Mouse (Mus musculus): ENCODE data around the gene Znhit3. TPM values are rescaled to one million over a fixed set of nuclear protein-coding genes. Genes with fewer than 3 reads are reported as not detected.
A peak's percentile ranks its signal among the peaks of the same experiment; 100 is the strongest.

The Znhit3 gene
- 70.7 and 78.3 TPM in 2 replicates for polyA plus RNA-seq (2014; fragmentation: Nextera tagmentation; extraction: Ambion mirVana)

DNA sequence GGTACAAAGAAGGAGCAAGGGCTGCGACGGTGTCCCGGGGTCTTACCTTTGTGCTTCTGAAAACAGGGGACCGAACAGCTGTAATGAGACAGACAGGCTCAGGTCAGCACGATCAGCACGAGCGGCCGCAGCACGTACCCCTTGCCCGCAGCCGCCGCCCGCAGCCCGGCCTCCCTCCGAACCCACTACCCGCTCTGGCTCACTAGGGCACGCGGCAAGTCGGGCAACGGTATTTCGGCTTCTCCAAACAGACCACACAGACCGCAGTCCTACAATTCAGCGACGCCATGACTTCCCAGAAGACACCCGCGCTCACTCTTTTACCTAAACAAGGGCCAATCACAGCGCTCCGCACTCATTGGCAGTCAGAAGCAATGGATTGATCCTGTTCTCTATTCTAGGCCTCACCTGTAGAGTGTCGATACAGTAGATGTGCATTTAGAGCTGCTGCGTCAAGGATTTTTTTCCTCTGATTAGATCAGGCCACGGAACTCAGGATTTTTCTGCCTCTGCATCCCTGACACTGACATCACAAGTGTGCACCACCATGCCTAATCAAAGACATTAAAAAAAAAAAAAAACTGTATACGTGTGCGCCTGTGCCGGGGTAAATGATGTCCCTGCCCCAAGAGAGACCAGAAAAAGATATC, at the start of gene Znhit3:
Gene Znhit3 (minus strand): TSS at position 314 of the 650 bp plus-strand sequence.
- peak within 1 kb of the TSS; percentile 78 for H3K9ac ChIP-seq (ENCODE audit: low read length)
- H3K4me3 ChIP-seq (ENCODE audit: low read depth, low read length): peak within 1 kb of the TSS; percentile 92
- DNase-seq (ENCODE audit: low spot score) (peak; percentile 98), ATAC-seq (peak; percentile 92)
- peaks cover 5% of the 10 kb centered on the region; the same call in 1 of the 2 replicates for H3K4me1 ChIP-seq (ENCODE audit: control insufficient read depth, insufficient read depth, low read length)
- H3K4me2 ChIP-seq (ENCODE audit: low read length): peak within 1 kb of the TSS; percentile 78
- H3K27ac ChIP-seq (ENCODE audit: low read depth, low read length): no peak within 1 kb of the TSS
- no peaks in the 10 kb centered on the region for H3K9me3 ChIP-seq (replicated peaks; ENCODE audit: control insufficient read depth, low read length)
- no peaks in the 10 kb centered on the region for H3K27me3 ChIP-seq (replicated peaks; ENCODE audit: control insufficient read depth, insufficient read depth, low read length)
- H3K36me3 ChIP-seq (ENCODE audit: control insufficient read depth, insufficient read depth, low read length): peaks cover 19% of the 10 kb centered on the region
- WGBS: 3% methylated on average over 34 of the region's 34 CpGs

DNA sequence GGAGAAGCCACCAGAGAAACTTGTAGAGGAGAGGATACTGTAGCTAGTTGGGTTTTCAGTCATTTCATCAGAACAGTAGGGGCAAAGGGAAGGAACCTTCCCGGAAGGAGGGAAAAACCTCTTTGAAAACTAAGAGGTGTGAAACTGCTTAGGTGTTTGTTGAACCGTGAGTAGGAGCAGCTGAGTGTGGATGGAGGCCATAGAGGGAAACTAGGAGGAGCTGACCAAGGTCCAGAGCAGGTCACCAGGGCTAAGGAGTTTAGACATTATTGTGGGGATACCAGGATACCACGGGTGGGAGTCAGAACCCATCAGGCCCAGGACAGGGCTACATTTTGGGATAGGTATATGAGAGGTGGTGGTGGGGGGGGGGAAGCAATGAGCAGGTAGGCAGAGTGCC, 47.4 kb upstream of the Znhit3 start:
- Histone ChIP-seq H3K4me3 (ENCODE audit: low read depth, low read length) (no peak overlapping the region), H3K36me3 (ENCODE audit: control insufficient read depth, insufficient read depth, low read length) (no peaks in the 10 kb centered on the region), H3K4me1 (ENCODE audit: control insufficient read depth, insufficient read depth, low read length) (peaks cover 6% of the 10 kb centered on the region), H3K27me3 (replicated peaks; ENCODE audit: control insufficient read depth, insufficient read depth, low read length) (peaks cover 16% of the 10 kb centered on the region), H3K27ac (ENCODE audit: low read depth, low read length) (no peak overlapping the region), H3K9me3 (replicated peaks; ENCODE audit: control insufficient read depth, low read length) (no peaks in the 10 kb centered on the region), H3K9ac (ENCODE audit: low read length) (no peak overlapping the region), H3K4me2 (ENCODE audit: low read length) (no peak overlapping the region)
- no peak for DNase-seq (ENCODE audit: low spot score)
- WGBS: 84% methylated on average over 3 of the region's 3 CpGs
- ATAC-seq: no peak

GRCm38 (mm10) chr11:84962536-84962935, 46.4 kb upstream of the Znhit3 start:
- no peak overlapping the region for H3K4me3 ChIP-seq (ENCODE audit: low read depth, low read length)
- H3K36me3 ChIP-seq (ENCODE audit: control insufficient read depth, insufficient read depth, low read length): no peaks in the 10 kb centered on the region
- no peaks in the 10 kb centered on the region for H3K9me3 ChIP-seq (replicated peaks; ENCODE audit: control insufficient read depth, low read length)
- H3K27me3 ChIP-seq (replicated peaks; ENCODE audit: control insufficient read depth, insufficient read depth, low read length): peaks cover 25% of the 10 kb centered on the region
- H3K9ac ChIP-seq (ENCODE audit: low read length): no peak overlapping the region
- DNase-seq (ENCODE audit: low spot score): no peak
- no peak overlapping the region for H3K4me2 ChIP-seq (ENCODE audit: low read length)
- no peak for ATAC-seq
- no peak overlapping the region for H3K27ac ChIP-seq (ENCODE audit: low read depth, low read length)
- peaks cover 11% of the 10 kb centered on the region for H3K4me1 ChIP-seq (ENCODE audit: control insufficient read depth, insufficient read depth, low read length)
- WGBS: 94% methylated on average over 4 of the region's 4 CpGs

DNA sequence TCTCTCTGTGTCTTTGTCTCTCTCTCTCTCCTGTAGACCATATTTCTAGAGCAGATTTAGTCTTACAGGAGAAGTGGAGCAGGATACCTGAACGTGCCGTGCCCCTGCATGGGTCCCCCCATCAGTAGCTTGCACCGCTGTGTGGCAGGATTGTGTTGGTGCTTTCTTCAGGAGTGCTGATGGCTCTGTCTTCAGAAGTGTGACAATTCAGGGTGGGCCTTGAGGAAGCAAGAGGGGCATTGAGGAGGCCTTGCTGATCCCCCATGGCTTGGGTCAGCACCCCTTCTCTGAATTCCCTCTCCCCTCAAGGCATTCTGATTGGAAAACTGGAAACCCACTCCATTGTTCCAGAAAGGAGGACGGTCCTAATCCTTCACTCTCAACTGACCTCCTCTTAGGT, 45.4 kb upstream of the Znhit3 start:
- Histone ChIP-seq H3K4me2 (ENCODE audit: low read length) (no peak overlapping the region), H3K4me3 (ENCODE audit: low read depth, low read length) (no peak overlapping the region), H3K27ac (ENCODE audit: low read depth, low read length) (no peak overlapping the region), H3K9ac (ENCODE audit: low read length) (no peak overlapping the region), H3K36me3 (ENCODE audit: control insufficient read depth, insufficient read depth, low read length) (no peaks in the 10 kb centered on the region), H3K9me3 (replicated peaks; ENCODE audit: control insufficient read depth, low read length) (no peaks in the 10 kb centered on the region), H3K27me3 (replicated peaks; ENCODE audit: control insufficient read depth, insufficient read depth, low read length) (peaks cover 28% of the 10 kb centered on the region), H3K4me1 (ENCODE audit: control insufficient read depth, insufficient read depth, low read length) (peaks cover 6% of the 10 kb centered on the region; the same call in 1 of the 2 replicates)
- no peak for ATAC-seq
- no peak for DNase-seq (ENCODE audit: low spot score)
- 84% methylated on average over 4 of the region's 4 CpGs for WGBS

GRCm38 (mm10) chr11:84960780-84961179, 44.6 kb upstream of the Znhit3 start:
- Histone ChIP-seq H3K4me2 (ENCODE audit: low read length) (no peak overlapping the region), H3K4me1 (ENCODE audit: control insufficient read depth, insufficient read depth, low read length) (peaks cover 6% of the 10 kb centered on the region; the same call in 1 of the 2 replicates), H3K36me3 (ENCODE audit: control insufficient read depth, insufficient read depth, low read length) (no peaks in the 10 kb centered on the region), H3K27me3 (replicated peaks; ENCODE audit: control insufficient read depth, insufficient read depth, low read length) (peaks cover 36% of the 10 kb centered on the region), H3K27ac (ENCODE audit: low read depth, low read length) (no peak overlapping the region), H3K4me3 (ENCODE audit: low read depth, low read length) (no peak overlapping the region), H3K9ac (ENCODE audit: low read length) (no peak overlapping the region), H3K9me3 (replicated peaks; ENCODE audit: control insufficient read depth, low read length) (no peaks in the 10 kb centered on the region)
- ATAC-seq (no peak), DNase-seq (ENCODE audit: low spot score) (no peak)
- WGBS: 70% methylated on average over 6 of the region's 6 CpGs

GRCm38 (mm10) chr11:84960291-84960690, 44.1 kb upstream of the Znhit3 start:
- WGBS: 38% methylated on average over 3 of the region's 3 CpGs
- no peak overlapping the region for H3K9ac ChIP-seq (ENCODE audit: low read length)
- H3K4me1 ChIP-seq (ENCODE audit: control insufficient read depth, insufficient read depth, low read length): peaks cover 6% of the 10 kb centered on the region; the same call in 1 of the 2 replicates
- H3K4me2 ChIP-seq (ENCODE audit: low read length): no peak overlapping the region
- DNase-seq (ENCODE audit: low spot score): no peak
- no peak overlapping the region for H3K4me3 ChIP-seq (ENCODE audit: low read depth, low read length)
- H3K27me3 ChIP-seq (replicated peaks; ENCODE audit: control insufficient read depth, insufficient read depth, low read length): peaks cover 36% of the 10 kb centered on the region
- H3K9me3 ChIP-seq (replicated peaks; ENCODE audit: control insufficient read depth, low read length): no peaks in the 10 kb centered on the region
- no peak for ATAC-seq
- H3K36me3 ChIP-seq (ENCODE audit: control insufficient read depth, insufficient read depth, low read length): no peaks in the 10 kb centered on the region
- H3K27ac ChIP-seq (ENCODE audit: low read depth, low read length): no peak overlapping the region

GRCm38 (mm10) chr11:84959701-84960181, 43.6 kb upstream of the Znhit3 start:
- H3K4me1 ChIP-seq (ENCODE audit: control insufficient read depth, insufficient read depth, low read length): peaks cover 6% of the 10 kb centered on the region; the same call in 1 of the 2 replicates
- 2% methylated on average over 9 of the region's 9 CpGs for WGBS
- peaks cover 36% of the 10 kb centered on the region for H3K27me3 ChIP-seq (replicated peaks; ENCODE audit: control insufficient read depth, insufficient read depth, low read length)
- DNase-seq (ENCODE audit: low spot score) (no peak), ATAC-seq (no peak)
- H3K4me2 ChIP-seq (ENCODE audit: low read length): no peak overlapping the region
- no peaks in the 10 kb centered on the region for H3K36me3 ChIP-seq (ENCODE audit: control insufficient read depth, insufficient read depth, low read length)
- no peak overlapping the region for H3K27ac ChIP-seq (ENCODE audit: low read depth, low read length)
- no peak overlapping the region for H3K9ac ChIP-seq (ENCODE audit: low read length)
- no peaks in the 10 kb centered on the region for H3K9me3 ChIP-seq (replicated peaks; ENCODE audit: control insufficient read depth, low read length)
- no peak overlapping the region for H3K4me3 ChIP-seq (ENCODE audit: low read depth, low read length)

GRCm38 (mm10) chr11:84959181-84959580, 43.0 kb upstream of the Znhit3 start:
- Histone ChIP-seq H3K36me3 (ENCODE audit: control insufficient read depth, insufficient read depth, low read length) (no peaks in the 10 kb centered on the region), H3K4me2 (ENCODE audit: low read length) (no peak overlapping the region), H3K4me1 (ENCODE audit: control insufficient read depth, insufficient read depth, low read length) (peaks cover 6% of the 10 kb centered on the region; the same call in 1 of the 2 replicates), H3K9me3 (replicated peaks; ENCODE audit: control insufficient read depth, low read length) (no peaks in the 10 kb centered on the region), H3K27ac (ENCODE audit: low read depth, low read length) (no peak overlapping the region), H3K27me3 (replicated peaks; ENCODE audit: control insufficient read depth, insufficient read depth, low read length) (peaks cover 36% of the 10 kb centered on the region), H3K9ac (ENCODE audit: low read length) (no peak overlapping the region), H3K4me3 (ENCODE audit: low read depth, low read length) (no peak overlapping the region)
- ATAC-seq (no peak), DNase-seq (ENCODE audit: low spot score) (no peak)
- 19% methylated on average over 5 of the region's 5 CpGs for WGBS

DNA sequence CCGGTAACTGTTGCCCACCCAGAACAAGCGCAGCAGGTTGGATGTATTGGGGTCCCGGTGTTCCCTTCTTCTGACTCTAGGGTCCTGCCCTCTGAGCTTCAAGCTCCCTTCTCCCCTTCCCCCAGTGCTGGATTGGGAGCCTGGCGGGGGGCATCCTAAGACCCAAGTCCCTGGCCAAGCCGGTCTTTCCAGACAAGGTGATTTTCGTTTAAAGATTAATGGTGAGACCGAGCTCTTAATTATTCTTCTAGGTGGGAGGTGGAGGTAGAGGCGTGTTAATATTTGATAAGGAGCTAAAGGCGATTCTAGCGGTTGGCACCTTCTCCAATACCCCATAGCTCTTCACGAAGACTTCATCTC, 42.1 kb upstream of the Znhit3 start:
- no peak for ATAC-seq
- peak overlapping the region; percentile 16 for H3K4me3 ChIP-seq (ENCODE audit: low read depth, low read length)
- H3K36me3 ChIP-seq (ENCODE audit: control insufficient read depth, insufficient read depth, low read length): no peaks in the 10 kb centered on the region
- H3K9ac ChIP-seq (ENCODE audit: low read length): peak overlapping the region; percentile 35; the same call in 1 of the 2 replicates
- H3K27me3 ChIP-seq (replicated peaks; ENCODE audit: control insufficient read depth, insufficient read depth, low read length): peaks cover 36% of the 10 kb centered on the region
- WGBS: 2% methylated on average over 11 of the region's 11 CpGs
- H3K4me1 ChIP-seq (ENCODE audit: control insufficient read depth, insufficient read depth, low read length): peaks cover 6% of the 10 kb centered on the region; the same call in 1 of the 2 replicates
- peak overlapping the region; percentile 57 for H3K4me2 ChIP-seq (ENCODE audit: low read length)
- DNase-seq (ENCODE audit: low spot score): no peak
- H3K9me3 ChIP-seq (replicated peaks; ENCODE audit: control insufficient read depth, low read length): no peaks in the 10 kb centered on the region
- H3K27ac ChIP-seq (ENCODE audit: low read depth, low read length): no peak overlapping the region
